Mouse (Mus musculus) ovary, postnatal 10 days (tissue): Measurements from ENCODE around the gene Gale.
"Not testable (repeated sequence)": the region's sequence is repeated elsewhere in the genome, so short reads cannot be mapped to it uniquely, and the experiment has no call there.

Experiments
- DNase-seq: peaks from one replicate; pipeline ENCODE4 v3.0.0; 2022; ENCODE audit warnings: low spot score

The Gale gene

DNA sequence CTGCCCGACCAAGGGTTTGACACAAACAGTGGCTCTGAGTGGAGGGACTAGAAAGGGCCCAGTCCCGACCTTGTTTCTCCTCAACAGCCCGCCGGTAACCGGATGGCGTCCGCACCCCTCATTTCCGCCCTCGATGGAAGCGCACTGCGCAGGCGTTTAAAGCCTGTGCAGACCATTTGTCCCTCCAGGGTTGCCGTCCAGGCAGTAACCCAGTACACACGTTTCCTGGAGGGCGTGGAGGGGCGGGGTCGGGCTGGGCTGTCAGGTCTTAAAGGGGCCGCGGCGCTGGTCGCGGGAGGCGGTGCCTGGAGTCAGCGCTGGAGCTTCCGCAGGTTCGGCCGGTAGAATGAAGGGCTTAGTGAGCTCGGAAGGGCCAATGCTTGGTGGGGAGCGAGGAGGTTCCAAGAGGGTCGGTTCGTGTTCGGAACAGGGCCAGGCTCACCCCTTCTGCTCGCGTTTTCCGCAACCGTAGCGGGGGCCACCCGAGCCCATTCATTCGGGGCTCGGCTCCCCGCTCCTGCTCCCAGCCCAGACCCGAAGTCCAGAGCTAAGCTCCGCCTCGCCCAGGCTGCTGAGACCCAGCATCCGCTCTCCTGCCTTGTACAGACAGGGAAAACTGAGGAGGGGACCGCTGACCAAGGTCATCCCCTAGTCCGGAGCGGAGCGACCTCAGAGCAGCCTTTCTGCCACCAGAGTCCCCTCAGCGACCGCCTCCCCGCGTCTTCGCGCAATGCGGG lies at the start of gene Gale:
TSS of gene Gale (plus strand) at position 271 of the 737 bp plus-strand sequence.
- peak; percentile 85 for DNase-seq

DNA sequence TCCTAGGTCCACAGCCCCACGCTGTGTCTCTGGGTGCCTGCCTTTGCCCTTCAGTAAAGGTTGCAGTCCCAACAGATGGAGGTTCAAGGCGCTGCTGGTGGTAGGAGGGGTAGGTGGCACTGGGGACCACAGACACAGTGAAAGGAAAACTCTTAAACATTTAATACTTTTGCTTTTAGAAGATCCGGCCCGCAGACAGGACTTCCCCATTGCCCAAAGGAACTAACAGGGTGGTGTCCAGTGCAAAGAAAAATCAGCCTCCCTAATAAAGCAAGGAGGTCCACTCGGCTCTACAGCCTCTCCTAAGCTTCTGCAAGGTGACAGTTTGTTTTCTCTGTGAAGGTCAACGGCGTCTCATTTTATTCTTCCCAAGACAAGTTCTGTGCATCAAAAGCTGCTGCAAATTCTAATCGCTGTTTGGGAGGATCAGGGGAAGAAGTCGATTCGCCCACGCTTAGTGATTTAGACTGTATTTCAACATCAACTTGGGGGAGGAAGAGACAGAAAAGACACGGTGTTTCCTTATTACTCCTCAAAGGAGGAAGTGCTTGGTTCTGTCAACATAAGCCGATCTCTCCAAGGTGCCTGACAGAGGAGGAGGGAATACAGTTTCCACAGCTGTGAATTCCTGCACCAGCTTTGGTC lies 44.8 kb upstream of the Gale start:
- DNase-seq, result no peak

- no peak for DNase-seq
Observed at GRCm38 (mm10) chr4:135919280-135919639, 44.3 kb upstream of the Gale start.

- DNase-seq, result peak; percentile 89
Observed at GRCm38 (mm10) chr4:135920304-135921241, 43.0 kb upstream of the Gale start, which contains the start of gene Fuca1. Gene Fuca1 (plus strand): TSS chr4:135920735.

- DNase-seq, result no peak
Observed at GRCm38 (mm10) chr4:135921257-135922120, 42.0 kb upstream of the Gale start.

DNA sequence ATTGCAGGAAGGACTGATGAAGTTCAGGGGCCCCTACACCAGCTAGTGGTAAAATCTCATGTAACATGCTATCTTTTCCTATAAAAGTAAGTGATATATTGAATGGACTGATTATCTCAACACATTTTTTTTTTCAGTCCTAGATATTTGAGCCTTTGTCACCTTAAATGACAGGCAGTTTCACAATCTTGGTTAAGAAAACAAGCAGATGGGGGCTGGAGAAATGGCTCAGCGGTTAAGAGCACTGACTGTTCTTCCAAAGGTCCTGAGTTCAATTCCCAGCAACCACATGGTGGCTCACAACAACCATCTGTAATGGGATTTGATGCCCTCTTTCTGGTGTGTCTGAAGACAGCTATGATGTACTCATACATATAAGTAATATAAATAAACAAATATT lies 41.3 kb upstream of the Gale start:
- DNase-seq, result no peak

GRCm38 (mm10) chr4:135924418-135924817 lies 39.1 kb upstream of the Gale start:
- no peak for DNase-seq

- no peak for DNase-seq
Observed at GRCm38 (mm10) chr4:135925341-135925740, 38.2 kb upstream of the Gale start.

DNA sequence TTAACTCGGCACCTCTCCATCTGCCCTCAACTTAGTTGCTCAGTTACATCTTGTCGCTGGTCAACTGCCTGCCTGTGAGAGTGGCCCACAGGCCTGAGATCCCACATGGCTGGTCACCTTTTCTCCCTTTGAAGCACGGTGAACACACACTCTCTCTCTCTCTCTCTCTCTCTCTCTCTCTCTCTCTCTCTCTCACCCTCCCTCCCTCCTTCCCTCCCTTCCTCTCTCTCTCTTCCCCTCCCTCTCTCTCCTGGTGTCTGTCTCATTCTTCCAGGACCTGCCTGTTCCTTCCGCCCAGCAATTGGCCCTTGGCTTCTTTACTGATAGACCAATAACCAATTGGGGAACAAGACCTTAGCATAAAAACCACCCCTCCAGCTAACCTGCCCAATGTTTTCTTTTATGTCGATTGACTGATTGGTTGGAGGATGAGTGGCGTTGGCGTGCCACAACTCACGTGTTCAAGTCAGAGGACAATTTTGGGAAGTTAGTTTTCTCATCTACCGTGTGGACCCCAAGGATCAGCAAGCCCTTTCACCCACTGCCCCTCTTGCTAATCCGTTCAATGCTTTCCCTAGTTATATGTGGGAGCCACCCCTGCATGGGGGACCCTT lies 37.2 kb upstream of the Gale start:
- DNase-seq, result no peak

GRCm38 (mm10) chr4:135926861-135927260 lies 36.7 kb upstream of the Gale start:
- DNase-seq, result no peak

DNA sequence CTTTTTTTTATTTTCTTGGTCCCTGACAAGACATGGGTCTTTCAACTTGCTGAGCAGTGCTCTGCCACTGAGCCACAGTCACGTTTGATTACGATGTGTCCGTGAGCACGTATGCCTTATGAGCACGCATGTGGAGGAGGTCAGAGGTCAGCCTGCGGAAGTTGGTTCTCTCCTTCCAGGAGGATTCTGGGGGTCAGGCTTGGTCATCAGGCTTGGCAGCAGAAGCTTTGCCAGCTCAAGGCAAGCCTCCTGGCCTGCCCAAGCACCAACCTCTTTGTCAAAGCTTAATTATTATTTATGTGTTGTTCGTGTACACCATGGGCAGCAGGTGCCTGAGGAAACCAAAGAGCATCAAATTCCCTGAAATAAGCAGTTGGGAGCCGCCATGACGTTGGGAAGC lies 35.2 kb upstream of the Gale start:
- no peak for DNase-seq

- no peak for DNase-seq
Observed at GRCm38 (mm10) chr4:135929405-135929804, 34.1 kb upstream of the Gale start.

GRCm38 (mm10) chr4:135929828-135930227 lies 33.7 kb upstream of the Gale start:
- DNase-seq, result no peak

DNA sequence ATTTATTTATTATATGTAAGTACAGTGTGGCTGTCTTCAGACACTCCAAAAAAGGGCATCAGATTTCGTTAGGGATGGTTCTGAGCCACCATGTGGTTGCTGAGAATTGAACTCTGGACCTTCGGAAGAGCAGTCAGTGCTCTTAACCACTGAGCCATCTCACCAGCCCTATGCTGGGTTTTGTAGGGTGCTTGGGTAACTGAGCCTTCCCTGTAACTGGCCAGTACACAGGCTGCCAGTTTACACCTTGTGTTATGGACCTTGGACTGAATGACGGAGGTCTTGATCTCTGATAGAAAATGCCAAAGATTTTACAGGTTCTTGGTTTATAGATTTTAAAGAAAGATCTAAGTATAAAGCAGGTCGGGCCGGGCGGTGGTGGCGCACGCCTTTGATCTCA lies 33.3 kb upstream of the Gale start:
- DNase-seq, result no peak

GRCm38 (mm10) chr4:135931832-135932231 lies 31.7 kb upstream of the Gale start:
- no peak for DNase-seq

DNA sequence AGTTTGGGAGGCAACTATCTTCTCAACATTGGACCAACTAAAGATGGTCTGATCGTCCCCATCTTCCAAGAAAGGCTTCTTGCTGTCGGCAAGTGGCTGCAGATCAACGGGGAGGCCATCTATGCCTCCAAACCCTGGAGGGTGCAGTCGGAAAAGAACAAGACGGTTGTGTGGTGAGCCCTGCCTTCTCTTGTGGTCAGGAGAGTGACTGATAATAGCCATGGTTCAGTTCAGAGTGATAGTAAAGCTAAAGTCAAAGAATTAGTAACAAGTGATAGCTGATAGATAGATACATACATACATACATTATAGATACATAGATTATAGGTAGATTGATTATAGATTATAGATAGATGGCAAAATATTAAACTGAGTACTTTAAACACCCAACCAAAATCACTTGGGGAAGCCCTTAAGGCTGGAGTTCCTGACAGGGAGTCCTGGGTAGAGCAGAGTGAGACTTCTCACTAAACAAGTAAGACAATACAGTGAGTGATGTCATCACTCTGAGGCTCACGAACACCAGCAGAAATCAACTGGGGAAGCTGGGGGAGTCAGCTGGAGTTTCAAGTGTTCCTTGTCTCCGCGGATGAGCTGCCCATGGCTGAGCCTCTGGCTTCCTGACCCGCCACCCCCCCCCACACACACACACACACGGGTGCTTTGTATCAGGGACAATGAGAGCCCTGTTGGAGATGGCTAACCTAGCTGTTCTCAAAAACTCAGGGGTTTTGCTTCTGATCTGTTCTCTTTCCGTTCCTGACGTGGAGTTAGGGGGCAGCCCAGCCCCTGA lies 28.6 kb upstream of the Gale start:
- DNase-seq, result no peak

DNA sequence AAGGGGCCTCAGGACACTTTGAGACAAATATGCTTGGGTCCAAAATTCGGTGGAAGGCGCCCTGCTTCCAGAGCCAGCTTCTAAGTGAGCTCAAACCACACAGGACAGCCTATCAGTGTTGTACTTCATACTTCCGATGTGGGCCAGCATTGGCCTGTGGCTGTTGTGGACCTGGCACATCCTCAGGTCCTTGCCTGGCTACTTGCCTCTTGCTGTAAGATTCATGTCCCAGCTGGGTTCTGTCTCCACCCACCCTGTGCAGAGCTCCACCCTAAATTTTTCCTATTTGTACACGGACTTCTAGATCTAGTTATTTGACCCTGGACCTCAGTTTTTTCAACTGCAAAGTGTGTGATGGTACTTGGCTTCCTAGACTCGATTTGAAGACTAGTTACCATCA lies 28.0 kb upstream of the Gale start:
- no peak for DNase-seq

GRCm38 (mm10) chr4:135938858-135939257 lies 24.7 kb upstream of the Gale start:
- no peak for DNase-seq

- not testable (repeated sequence) for DNase-seq
Observed at GRCm38 (mm10) chr4:135941026-135941425, 22.5 kb upstream of the Gale start.

DNA sequence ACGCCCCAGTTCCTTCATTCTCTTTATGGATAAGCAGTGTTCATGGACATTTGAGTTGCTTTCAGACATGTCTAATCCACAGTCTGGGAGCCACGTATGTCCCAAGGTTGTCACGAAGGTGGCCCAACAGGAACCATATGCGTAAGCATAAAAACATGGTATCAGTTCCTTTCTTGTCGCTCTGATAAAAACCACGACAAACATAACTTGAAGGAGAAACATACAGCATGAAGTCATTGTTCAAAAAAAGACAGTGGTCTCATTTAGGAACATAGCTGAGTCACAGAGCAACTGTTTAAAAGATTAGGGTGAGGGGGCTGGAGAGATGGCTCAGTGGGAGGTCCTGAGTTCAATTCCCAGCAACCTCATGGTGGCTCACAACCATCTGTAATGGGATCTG lies 21.3 kb upstream of the Gale start:
- no peak for DNase-seq
